Mouse (Mus musculus) layer of hippocampus, postnatal 36 days (tissue): ENCODE data around the gene Camkk2. TPM values are rescaled to one million over a fixed set of nuclear protein-coding genes. Genes with fewer than 3 reads are reported as not detected.

Experiments used
- DNase-seq, 2 experiments: peaks; one replicate each; pipeline ENCODE4 v3.0.0; 2022
- total RNA-seq, 2 experiments: library from RNA; stranded (reverse); gene quantifications; 2 replicates each; pipeline ENCODE4 v1.2.3; 2021

Gene Camkk2
- total RNA-seq, 2 experiments from 2014 or later, result 108 to 109 TPM

GRCm38 (mm10) chr5:122782066-122782465 lies 2.9 kb upstream of the Camkk2 start:
- DNase-seq, result no peak

DNA sequence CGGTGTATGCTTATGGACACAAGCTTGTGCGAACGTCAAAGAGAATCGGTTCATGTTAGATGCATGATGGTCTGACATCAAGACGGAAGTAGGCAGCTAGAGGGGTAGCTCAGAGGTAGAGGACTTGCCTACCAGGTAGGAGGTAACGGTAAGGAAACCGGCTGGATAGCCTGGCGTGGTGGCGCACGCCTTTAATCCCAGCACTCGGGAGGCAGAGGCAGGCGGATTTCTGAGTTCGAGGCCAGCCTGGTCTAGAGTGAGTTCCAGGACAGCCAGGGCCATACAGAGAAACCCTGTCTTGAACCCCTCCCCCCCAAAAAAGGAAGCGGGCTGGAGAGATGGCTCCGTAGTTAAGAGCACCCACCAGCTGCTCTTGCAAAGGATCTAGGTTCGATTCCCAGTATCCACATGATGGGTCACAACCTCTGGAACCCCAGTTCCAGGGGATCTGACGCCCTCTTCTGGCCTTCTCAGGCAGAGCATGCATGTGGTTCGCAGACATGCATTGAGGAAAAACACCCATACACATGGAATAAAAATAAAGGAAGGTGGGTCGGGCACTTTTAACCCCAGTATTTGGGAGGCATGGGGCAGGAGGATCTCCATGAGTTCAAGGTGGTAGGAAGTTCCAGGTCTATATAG lies 1.7 kb upstream of the Camkk2 start:
- DNase-seq, result no peak

GRCm38 (mm10) chr5:122778231-122779226 lies 680 bp downstream of the Camkk2 start:
- no peak for DNase-seq

GRCm38 (mm10) chr5:122777322-122777721 lies 1.9 kb downstream of the Camkk2 start:
- no peak for DNase-seq

GRCm38 (mm10) chr5:122775646-122776286 lies 3.4 kb downstream of the Camkk2 start:
- no peak for DNase-seq

GRCm38 (mm10) chr5:122774743-122775611 lies 4.2 kb downstream of the Camkk2 start:
- DNase-seq, result no peak

DNA sequence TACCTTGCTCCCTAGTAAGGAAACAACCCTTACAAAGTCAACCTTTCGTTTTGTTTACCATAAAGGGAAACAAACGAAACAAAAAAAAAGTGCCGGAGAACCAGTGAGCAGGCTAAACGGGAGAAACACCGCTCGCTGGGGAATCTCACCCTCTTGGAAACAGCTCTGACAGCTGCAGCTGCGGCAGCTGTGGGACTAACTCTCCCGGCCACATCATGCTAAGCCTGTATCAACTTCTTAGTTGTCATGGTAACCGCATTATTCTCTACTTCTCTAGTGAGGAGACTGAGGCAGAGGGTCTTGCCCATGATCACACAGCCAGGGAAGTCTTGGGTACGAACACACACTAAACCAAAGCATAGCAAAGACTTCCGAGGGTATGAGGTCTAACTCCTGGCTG lies 5.5 kb downstream of the Camkk2 start:
- DNase-seq, result no peak

GRCm38 (mm10) chr5:122771428-122771827 lies 7.8 kb downstream of the Camkk2 start:
- DNase-seq, result no peak

DNA sequence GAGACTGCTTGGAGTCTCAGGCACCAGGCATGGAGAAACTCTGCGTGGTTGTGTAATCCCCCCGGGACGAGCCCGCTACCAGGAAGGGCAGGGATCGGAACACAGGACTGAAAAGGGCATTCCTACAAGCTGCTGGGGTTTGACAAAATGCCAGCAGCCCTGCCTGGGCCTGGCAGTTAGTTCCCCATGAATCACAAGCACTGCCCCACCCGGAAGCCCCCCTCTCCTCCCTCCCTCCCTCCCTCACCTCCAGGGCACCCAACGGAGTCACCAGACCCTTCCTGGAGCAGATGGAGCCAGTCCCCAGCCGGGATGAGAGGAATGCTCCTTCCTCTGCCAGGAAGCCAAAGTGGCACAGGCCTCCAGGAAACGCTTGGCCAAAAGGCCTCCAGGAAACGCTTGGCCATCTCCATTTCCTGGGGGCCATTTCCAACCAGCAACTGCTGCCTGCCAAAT lies 8.4 kb downstream of the Camkk2 start:
- DNase-seq, result no peak

DNA sequence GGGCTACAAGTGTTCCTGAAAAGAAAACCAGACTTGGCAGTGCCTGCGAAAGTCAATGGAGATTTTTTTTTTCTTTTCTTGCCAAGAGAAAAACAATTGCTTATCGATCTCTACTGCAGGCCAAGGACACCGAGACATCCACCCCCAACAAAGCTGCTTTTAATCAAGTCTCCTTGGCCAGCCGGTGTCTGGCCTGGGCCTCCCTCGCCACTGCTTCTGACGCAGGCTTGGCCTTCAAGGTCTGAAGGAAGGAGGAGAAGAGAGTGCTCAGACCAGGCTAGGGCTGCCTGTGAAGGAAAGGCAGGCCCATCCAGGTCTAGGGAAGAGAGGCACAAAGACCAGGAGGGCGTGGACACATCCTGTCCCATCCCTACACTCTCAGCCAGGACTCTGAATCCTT lies 8.9 kb downstream of the Camkk2 start:
- DNase-seq, result no peak

- no peak for DNase-seq
Measured at GRCm38 (mm10) chr5:122769101-122769568, 10.1 kb downstream of the Camkk2 start.

DNA sequence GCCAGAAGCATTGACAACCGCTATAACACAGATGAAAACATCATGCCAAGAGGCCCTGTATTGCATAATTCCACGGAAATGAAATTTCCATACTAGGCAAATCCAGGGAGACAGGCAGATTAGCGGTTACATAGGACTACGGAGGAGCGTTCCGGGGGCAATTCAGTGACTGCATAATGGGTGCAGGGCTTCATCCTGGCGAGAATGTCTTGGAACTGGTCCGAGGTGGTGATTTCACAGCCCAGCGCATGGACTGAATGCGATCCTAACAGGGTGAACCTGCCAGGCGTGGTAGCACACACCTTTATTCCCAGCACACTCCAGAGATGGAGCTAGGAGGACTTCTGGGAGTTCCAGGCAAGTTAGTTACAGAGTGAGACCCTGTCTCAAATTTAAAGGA lies 11.9 kb downstream of the Camkk2 start:
- DNase-seq, result no peak

- DNase-seq, result no peak
Measured at GRCm38 (mm10) chr5:122764032-122764464, 15.2 kb downstream of the Camkk2 start.

- no peak for DNase-seq
Measured at GRCm38 (mm10) chr5:122763271-122764031, 15.8 kb downstream of the Camkk2 start.

DNA sequence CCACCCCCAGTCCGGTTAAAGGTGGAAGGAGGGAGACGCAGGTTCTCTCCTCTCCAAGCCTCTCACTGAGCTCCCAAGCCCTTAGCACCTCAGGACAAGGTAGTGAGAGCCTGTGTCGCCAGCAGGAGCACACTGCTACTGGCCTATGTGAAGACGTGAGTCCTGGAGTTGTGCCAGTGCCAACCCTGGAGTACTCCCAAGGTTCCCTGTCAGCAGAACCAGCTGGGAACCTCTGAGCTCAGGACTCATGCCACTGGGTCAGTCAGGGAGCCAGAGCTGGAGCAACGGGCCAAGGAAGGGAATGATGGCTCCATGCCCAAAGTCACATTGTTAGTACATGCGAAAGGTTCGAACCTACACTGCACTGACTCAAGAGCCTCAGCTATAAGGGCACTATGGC lies 22.5 kb downstream of the Camkk2 start:
- DNase-seq, result no peak

DNA sequence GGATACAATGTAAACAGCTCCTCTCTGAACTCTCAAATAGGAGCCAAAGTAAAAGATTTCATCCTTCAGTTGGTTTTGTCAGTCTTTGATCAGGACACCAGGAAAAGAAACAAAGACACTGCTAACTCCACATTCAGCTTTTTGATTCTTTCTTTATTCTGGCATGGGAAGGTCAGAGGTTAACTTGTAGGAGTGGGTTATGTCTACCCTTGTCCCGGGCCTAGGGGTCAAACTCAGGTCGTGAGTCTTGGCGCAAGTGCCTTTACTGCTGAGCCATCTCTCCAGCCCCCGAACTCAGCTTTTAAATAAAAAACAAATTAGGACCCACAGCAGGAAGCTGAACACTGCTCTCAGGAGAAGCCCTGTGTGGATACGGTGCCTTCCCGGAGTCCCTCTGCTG lies 23.1 kb downstream of the Camkk2 start:
- DNase-seq, result no peak

DNA sequence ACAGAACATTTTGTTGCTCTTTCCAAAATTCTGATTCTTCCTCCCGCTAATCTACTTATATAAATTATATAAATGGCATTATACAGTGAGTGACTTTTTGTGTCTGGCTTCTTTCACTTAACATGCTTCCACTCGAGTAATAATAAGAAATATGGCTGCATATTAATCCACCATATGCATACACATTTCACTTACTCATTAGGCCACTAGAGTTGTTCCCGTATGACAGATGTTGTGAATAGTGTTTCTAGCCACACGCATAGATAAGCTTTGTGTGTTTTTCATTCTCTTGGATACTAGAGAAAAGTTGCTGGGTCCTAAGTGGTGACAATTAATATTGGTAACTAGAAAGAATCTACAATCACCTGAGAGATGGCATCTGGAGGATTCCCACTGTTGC lies 23.6 kb downstream of the Camkk2 start:
- no peak for DNase-seq

DNA sequence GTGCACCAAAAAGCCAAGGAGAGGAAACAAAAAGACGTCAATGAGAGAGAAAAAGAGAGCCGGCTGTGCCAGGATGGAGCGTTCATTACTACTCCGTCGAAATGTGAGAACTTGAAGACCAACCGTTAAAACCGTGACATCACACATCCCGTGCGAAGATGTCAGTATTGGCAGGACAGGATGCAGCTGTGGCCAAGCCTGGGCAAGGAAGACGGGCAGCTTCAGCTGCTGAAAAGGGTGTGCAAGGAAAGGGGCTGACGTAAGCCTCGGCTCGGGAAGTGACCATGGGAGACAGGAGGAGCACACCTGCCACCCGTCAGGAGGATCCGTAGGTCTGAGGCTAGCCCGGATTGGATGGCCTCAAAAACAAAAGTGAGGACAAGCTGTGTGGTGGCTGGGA lies 24.7 kb downstream of the Camkk2 start:
- no peak for DNase-seq

- no peak for DNase-seq
Measured at GRCm38 (mm10) chr5:122747950-122748349, 31.3 kb downstream of the Camkk2 start.

GRCm38 (mm10) chr5:122743880-122744422 lies 35.3 kb downstream of the Camkk2 start:
- DNase-seq, result no peak

DNA sequence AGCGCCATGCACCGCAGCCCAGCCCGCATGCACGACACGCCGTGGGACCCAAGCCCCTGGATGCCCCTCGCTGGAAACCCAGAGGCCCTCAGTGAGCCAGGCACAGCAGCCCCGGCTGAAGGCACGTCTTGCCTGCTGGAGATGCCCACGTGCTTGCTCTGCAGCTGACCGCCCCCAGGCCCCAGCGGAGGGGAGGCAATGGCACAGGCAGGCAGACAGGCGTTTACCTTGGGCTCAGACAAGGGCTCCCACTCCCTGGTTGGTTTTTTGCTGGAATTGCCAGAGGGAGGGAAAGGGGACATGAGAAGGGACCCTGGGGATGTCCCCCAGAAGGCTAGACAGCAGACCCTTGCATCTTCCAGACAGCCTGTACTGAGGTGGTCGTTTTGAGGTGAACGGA lies 42.4 kb downstream of the Camkk2 start:
- no peak for DNase-seq
